Mouse (Mus musculus) A20 (cell line): ENCODE measurements around the gene Olfr608.
"Not testable (repeated sequence)": the region's sequence is repeated elsewhere in the genome, so short reads cannot be mapped to it uniquely, and the experiment has no call there.

ENCODE experiments used
- DNase-seq: peaks from one replicate; pipeline ENCODE4 v3.0.0-alpha.2; 2011; ENCODE audit warnings: low read depth, low spot score

Gene Olfr608

DNA sequence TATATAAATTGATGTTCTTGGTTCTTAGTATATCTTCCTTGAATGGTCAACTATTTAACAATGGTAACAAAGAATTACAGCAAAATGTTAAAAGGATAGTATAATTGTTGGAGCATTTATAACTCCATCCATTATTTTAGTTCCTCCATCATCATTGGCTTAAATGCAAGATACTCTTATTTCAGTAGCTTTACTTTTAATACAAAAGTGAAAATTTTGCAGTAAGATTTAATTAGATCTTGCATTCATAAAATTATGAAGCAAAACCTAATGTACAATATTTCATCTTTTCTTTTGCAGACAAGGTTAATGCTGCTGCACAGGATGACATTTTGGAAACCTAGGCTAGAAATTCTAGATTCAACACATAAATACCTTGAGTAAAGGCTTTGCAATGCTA is at the start of gene Olfr608:
TSS of gene Olfr608 (plus strand) at position 301 of the 400 bp plus-strand sequence.
- no peak for DNase-seq

DNA sequence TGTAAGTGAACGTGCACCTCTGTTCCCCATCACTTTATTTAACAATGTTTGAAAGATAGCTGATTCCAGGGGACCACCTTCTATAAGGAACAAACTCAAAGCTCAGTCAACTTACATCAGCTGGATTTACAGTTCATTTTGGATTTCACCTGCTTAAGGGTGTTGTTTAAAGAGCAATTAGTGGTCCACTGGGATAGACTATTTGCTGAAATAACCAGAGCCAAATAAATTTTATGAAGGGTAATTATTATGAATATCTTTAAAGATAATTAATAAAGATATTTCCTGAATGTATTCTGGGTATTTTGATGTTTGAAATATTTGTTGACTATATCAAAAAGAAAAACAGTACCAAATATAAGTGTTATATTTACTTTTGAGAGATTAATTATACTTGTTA is 24.3 kb upstream of the Olfr608 start, which contains the start of gene Olfr605:
TSS of gene Olfr605 (minus strand) at position 101 of the 400 bp plus-strand sequence.
- DNase-seq: no peak

DNA sequence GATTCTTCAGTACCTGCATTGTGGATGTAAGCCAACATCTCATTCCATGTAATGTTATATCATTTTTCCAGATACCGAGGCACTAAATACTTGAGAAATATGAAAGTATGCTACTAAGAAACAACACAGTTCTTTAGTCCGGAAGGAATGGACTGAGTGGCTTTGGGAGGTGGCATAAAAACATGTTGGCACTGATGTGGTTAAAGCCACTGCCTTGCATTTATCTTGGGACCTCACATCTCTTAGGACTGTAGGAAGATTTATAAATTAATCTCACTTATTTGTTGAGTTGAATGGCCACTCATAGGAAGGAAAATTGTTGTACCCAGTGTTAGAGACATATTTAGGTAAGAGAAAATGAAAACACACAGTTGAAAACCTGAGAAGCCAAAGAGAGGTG is 20.9 kb upstream of the Olfr608 start, which contains the start of gene Olfr606:
TSS of gene Olfr606 (plus strand) at position 301 of the 400 bp plus-strand sequence.
- DNase-seq: no peak

DNA sequence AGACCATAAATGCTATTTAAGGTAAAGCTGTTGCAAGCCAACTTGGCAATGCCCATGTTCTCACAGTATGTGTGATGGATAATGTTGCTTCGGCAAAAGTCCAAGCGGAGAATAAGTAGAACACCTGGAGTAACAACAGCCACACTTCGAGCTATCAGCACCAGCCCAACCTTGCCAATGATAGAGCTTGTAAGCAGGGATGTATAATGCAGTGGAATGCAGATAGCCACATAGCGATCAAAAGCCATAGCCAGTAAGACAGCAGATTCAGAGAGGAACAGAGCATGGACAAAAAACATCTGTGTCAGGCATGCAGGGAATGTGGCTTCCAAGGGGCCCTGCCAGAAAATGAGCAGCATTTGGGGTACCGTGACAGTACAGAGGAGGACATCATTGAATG is 9.1 kb upstream of the Olfr608 start:
- no peak for DNase-seq

DNA sequence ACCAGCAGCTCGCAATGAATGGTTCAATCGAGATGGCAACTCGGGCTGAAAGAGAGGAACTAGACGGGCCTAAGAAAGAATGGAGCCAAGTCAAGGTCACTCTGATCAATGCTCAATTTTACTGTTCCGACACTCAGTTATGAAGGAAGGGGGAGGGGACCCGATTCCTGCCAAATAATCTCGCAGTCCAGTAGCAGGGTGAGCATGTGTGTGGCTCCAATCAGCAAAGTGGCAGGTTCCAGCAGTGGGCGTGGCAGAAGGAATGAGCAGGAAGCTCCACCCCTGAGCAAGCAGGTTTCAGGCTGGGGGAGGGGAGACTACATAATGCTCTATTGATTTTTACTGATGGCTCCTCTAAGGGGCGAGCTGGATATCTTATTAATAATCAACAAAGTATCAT is 7.4 kb downstream of the Olfr608 start:
- not testable (repeated sequence) for DNase-seq

DNA sequence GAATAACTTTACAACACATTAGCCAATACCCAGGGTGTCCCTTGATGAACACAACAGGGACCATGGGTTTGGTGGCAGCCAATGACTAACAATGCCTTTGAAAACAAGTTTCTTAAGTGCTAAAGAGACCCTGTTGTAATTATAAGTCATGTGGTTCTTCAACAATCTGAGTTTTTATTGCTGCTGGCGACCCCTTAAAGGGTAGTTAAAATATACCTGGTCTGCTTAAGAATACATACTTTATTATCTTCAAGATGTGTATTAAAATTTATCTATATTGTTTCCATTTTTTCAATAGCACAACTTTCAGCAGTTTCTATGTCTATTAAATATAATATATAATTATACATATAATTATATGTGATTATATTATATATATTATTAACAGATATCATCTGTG is 28.3 kb downstream of the Olfr608 start, which contains the start of gene Olfr609:
TSS of gene Olfr609 (minus strand) at position 101 of the 400 bp plus-strand sequence.
- no peak for DNase-seq

DNA sequence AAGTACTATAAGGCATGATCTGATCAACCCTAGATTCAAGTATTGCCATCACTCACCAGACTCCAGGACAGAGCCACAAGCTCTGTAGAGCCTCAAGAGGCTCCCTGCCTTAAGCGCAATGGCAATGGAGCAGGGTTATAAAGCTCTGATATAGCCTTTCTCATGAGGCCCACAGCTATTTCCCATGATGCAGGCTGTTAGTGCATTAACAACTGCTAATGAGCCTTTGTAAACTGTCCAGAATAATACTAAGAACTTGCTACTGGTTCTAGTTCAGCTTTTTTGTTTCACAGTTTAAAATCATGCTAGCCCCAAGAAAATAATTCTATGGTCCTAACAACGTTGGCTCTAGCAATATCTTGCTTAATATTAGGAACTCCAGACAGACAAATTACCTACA is 42.3 kb downstream of the Olfr608 start, which contains the start of gene Olfr610:
TSS of gene Olfr610 (minus strand) at position 101 of the 400 bp plus-strand sequence.
- DNase-seq: no peak

DNA sequence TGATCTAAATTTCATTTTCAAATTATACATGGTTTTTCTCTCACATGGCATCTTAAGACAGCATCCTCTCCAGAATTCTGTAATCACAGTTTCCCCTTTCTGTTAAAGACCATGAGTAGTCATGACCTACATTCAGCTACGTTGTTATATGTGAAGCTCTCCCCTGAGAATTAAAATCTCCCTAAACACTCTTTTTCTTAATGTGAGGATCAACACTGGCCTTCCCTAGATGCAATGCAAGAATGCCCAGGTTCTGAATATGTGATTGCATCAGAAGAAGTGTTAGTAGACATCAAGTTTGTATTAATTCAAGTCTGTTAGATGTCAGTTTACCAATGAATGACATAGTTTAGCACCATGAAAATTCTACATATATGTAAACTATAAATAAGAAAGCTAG is 51.1 kb downstream of the Olfr608 start, which contains the start of gene Olfr611:
TSS of gene Olfr611 (minus strand) at position 101 of the 400 bp plus-strand sequence.
- not testable (repeated sequence) for DNase-seq
